Mouse (Mus musculus): ENCODE measurements around the gene Selenoh. TPM values are rescaled to one million over a fixed set of nuclear protein-coding genes. Genes with fewer than 3 reads are reported as not detected.
"Not testable (repeated sequence)": the region's sequence is repeated elsewhere in the genome, so short reads cannot be mapped to it uniquely, and the experiment has no call there.

The Selenoh gene
- polyA plus RNA-seq, 1 experiment from 2014 or later: 189 TPM

DNA sequence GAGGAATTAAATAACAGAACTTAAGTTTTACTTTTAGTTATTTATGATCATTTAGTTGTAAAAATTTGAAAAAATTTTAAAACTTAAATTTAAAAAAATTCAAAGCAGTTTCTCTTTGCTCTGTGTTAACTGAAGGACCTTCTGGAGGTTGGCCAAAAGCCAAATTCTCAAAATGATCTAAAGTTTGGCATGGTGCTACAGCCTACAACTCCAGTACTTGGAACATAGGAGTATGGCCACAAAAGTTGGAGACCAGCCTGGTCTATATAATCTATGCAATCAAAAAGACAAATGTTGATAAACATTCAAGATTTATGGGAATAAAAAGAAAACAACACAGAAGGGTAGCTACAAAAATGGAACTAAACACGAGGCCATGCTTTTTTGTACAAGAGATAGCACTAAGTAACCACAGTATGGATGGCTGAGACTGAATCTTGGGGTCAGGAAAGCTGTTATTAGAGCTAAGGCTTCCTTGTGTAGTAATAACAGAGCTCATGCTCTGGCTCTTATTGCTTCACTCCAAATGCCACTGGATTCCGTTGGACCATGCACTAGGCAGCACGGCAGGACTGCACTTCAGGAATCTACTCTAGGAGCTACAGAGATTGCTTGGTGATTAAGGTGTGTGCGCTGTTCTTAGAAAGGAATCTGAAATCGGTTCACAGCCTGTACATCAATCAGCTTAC lies 24.6 kb upstream of the Selenoh start:
- WGBS: 91% methylated on average over 5 of the region's 5 CpGs
- Histone ChIP-seq H3K4me1 (no peaks in the 10 kb centered on the region), H3K9me3 (replicated peaks) (no peaks in the 10 kb centered on the region), H3K36me3 (peaks cover 57% of the 10 kb centered on the region), H3K4me3 (replicated peaks) (no peak overlapping the region), H3K27ac (replicated peaks) (no peak overlapping the region), H3K4me2 (no peak overlapping the region), H3K27me3 (replicated peaks) (no peaks in the 10 kb centered on the region), H3K9ac (replicated peaks) (no peak overlapping the region)
- ATAC-seq (ENCODE audit: low FRiP score): no peak

DNA sequence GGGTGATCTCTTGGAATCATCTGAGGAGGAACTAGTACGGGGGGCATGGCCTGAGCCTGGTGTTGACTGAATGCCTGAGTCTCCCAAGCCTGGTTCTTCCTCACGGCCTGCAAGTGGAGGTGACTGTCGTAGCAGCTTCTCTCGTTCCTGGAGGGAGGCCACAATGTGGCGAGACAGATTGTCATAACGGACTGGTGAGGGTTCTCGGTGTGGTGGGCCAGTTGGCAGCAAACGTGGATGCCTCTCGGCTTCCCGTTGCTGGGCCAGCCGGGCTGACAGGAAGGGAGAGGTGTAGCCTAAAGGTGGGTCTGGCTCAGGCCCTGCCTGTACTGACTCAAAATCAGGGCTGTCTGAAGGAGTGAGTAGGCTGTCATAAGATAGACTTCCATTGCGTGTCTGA lies 19.5 kb upstream of the Selenoh start:
- Histone ChIP-seq H3K27me3 (replicated peaks) (no peaks in the 10 kb centered on the region), H3K4me1 (no peaks in the 10 kb centered on the region), H3K9ac (replicated peaks) (no peak overlapping the region), H3K9me3 (replicated peaks) (no peaks in the 10 kb centered on the region), H3K4me3 (replicated peaks) (no peak overlapping the region), H3K27ac (replicated peaks) (no peak overlapping the region), H3K4me2 (no peak overlapping the region), H3K36me3 (peaks cover 86% of the 10 kb centered on the region)
- WGBS: 94% methylated on average over 12 of the region's 12 CpGs
- ATAC-seq (ENCODE audit: low FRiP score): no peak

DNA sequence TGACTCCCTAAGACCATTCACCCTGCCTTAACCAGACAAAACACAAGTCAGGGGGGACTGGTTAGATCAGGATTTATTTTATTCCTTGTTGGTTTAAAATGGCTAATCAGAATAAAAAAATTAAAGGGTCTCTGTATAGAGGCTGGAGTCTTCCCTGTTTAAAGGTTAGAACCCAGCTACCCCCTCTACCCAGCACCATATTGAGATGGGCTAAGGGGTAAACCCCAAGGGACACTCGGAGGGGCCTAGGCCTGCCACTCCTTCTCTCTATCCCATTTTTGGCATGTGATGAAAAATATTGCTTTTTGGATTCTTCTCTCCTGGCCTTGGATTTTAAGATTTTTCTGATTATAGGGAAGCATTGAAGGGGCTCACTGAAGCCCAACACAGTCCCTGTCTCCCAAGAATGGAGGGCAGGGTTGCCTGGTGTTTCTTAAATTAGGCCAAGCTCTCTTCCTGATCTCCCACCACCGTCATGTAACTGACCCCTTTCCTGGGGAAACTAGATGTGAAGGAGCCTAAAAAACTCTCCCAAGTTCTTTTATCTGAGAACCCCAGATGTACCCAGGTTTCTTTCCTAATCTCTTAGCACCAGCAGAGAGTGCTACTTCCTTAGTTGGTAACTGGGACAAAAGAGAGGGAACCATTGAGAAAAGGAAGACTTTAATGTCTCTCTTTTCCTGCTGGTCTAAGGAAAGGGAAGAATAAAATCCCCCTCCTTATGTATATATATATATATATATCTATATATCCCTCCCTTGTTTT lies 17.7 kb upstream of the Selenoh start:
- no peak for ATAC-seq (ENCODE audit: low FRiP score)
- Histone ChIP-seq H3K27me3 (replicated peaks) (no peaks in the 10 kb centered on the region), H3K9me3 (replicated peaks) (no peaks in the 10 kb centered on the region), H3K4me2 (no peak overlapping the region), H3K36me3 (peaks cover 76% of the 10 kb centered on the region), H3K9ac (replicated peaks) (no peak overlapping the region), H3K27ac (replicated peaks) (no peak overlapping the region), H3K4me1 (no peaks in the 10 kb centered on the region), H3K4me3 (replicated peaks) (no peak overlapping the region)
- WGBS: 87% methylated on average over 2 of the region's 2 CpGs

DNA sequence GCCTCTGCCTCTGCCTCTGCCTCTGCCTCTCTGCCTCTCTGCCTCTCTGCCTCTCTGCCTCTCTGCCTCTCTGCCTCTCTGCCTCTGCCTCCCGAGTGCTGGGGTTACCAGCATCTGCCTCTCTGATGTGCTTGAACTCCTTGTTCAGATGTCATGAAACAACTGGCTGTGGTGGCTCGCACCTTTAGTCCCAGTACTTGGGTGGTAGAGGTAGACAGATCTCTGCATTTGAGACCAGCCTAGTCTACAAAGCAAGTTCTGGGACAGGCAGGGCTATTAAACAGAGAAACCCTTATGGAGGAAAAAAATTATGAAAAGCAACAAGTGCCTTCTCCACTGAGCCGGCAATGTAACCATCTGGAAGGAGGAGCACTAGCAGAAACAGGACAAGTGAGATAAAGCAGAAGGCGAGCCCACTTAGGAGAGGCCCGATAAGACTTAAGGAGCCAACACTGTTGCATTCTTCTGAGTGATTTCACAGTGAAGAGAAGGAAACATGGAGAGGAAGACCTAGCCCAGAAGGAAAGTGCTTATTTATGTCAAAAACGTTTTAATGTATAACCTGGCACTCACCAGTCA lies 12.1 kb upstream of the Selenoh start:
- Histone ChIP-seq H3K4me1 (peaks cover 12% of the 10 kb centered on the region), H3K27ac (replicated peaks) (no peak overlapping the region), H3K4me2 (no peak overlapping the region), H3K9ac (replicated peaks) (no peak overlapping the region), H3K27me3 (replicated peaks) (no peaks in the 10 kb centered on the region), H3K4me3 (replicated peaks) (no peak overlapping the region), H3K9me3 (replicated peaks) (no peaks in the 10 kb centered on the region), H3K36me3 (peaks cover 32% of the 10 kb centered on the region)
- no peak for ATAC-seq (ENCODE audit: low FRiP score)
- WGBS: 86% methylated on average over 6 of the region's 6 CpGs

DNA sequence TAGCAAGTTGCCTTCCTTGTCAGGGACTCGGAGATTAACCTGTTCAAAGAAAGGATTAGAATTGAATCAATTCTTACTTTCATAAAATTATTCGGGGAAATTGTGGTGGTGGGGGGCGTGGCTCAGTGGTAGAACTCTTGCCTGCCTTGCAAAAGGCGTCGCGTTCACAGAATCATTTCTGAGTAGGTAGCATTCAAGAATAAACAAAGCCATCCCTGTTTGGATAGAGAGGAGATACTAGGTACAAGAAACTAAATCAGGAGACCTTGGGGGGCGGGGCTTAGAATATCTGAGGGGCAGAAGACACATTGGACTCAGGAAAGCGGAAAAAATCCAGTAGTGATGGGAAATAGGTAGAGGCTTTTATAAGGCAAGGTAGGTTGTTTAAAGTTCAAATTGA lies 8.4 kb upstream of the Selenoh start, which contains the start of gene Tmx2:
Tmx2 (minus strand) TSS at position 125 of the 400 bp plus-strand sequence.
- H3K27ac ChIP-seq (replicated peaks): peak within 1 kb of the TSS; percentile 87
- H3K27me3 ChIP-seq (replicated peaks): no peaks in the 10 kb centered on the region
- no peaks in the 10 kb centered on the region for H3K9me3 ChIP-seq (replicated peaks)
- peak within 1 kb of the TSS; percentile 77 for H3K4me3 ChIP-seq (replicated peaks)
- peak within 1 kb of the TSS; percentile 71 for H3K9ac ChIP-seq (replicated peaks)
- peaks cover 31% of the 10 kb centered on the region for H3K4me1 ChIP-seq
- no peak for ATAC-seq (ENCODE audit: low FRiP score)
- peak within 1 kb of the TSS; percentile 76 for H3K4me2 ChIP-seq
- WGBS: 19% methylated on average over 8 of the region's 8 CpGs
- H3K36me3 ChIP-seq: peaks cover 28% of the 10 kb centered on the region

DNA sequence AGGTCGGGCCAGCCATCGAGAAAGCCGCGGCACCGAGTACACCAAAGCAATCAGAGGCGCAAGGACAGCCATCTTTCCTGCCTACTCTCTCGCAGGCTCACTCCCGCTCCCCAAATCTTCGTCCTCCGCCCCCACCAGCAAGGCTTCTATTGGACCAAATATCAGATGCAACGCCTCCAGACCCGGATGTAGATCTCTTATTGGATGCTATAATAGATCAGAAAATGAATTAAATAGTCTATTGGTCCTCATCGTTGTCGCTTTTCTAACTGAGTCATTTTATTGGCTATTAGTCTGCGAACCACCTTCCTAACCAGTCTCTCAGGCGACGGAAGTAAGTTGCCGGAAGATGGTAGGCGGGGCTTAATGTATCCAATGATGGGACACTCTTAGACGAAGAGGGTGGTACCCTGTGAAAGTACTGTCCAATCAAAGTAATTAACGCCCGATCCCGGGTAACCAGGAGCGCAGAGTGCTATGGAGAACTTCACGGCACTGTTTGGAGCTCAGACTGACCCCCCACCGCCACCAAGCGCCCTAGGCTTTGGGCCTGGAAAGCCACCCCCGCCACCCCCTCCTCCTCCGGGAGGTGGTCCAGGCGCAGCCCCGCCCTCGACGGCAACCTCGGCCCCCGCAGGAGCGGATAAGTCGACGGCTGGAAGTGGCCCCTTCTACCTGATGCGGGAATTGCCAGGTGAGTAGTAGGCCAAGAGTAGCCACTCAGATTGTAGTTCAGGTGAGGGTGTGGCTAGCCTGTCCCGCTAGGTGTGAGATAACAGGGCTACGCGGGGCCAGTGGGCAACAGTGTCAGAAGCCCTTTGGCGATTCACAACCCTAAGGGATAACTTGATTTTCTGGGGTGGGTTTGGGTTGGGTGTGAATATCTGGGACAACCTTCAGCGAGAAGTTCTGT lies 7.7 kb upstream of the Selenoh start, which contains the start of the genes Gm28635 and Med19:
Gm28635 (minus strand) TSS at position 74 of the 913 bp plus-strand sequence.
Med19 (plus strand) TSS at position 435 of the 913 bp plus-strand sequence.
- Histone ChIP-seq H3K9ac (replicated peaks) (peak within 1 kb of the TSS; percentile 72), H3K4me2 (peak within 1 kb of the TSS; percentile 76), H3K4me1 (peaks cover 31% of the 10 kb centered on the region), H3K27ac (replicated peaks) (peak within 1 kb of the TSS; percentile 87), H3K27me3 (replicated peaks) (no peaks in the 10 kb centered on the region), H3K4me3 (replicated peaks) (peak within 1 kb of the TSS; percentile 77), H3K9me3 (replicated peaks) (no peaks in the 10 kb centered on the region), H3K36me3 (peaks cover 33% of the 10 kb centered on the region)
- ATAC-seq (ENCODE audit: low FRiP score): peak; percentile 99
- under 1% methylated on average over 44 of the region's 44 CpGs for WGBS

DNA sequence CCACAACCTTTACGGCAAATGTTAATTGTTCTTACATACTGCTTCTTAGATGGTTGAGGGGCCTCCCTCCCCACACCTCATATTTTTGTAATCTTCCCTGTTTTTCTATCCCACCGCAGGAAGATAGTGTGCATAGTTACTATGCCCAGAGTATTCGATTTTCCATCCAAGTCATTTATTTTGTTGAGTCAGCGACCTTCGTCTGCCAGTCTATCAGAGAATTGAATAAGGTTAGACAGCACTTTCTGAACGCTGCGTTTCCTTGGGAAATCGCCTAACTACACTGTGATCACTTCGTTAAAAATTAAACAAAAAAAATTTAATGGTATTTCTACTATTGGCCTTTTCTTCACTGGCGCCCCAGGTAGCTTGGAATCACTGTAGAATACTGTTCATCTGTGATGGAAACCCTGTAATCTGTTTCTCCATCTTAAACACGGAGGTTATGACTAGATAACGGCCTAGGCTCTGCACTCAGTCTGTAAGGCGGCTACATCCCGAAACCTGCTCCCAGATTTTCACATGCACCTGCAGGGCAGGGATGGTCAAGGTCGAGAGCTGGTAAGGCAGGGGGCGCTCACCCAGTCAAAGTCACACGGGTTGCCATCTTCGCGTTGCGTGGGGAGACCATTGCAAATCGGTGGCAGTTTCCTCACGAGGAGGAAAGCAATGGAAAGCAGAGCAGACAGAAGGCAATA lies 6.8 kb upstream of the Selenoh start:
- 9% methylated on average over 22 of the region's 22 CpGs for WGBS
- peak overlapping the region; percentile 77 for H3K4me3 ChIP-seq (replicated peaks)
- peak overlapping the region; percentile 72 for H3K9ac ChIP-seq (replicated peaks)
- H3K27ac ChIP-seq (replicated peaks): peak overlapping the region; percentile 87
- no peaks in the 10 kb centered on the region for H3K27me3 ChIP-seq (replicated peaks)
- H3K9me3 ChIP-seq (replicated peaks): no peaks in the 10 kb centered on the region
- peak; percentile 78 for ATAC-seq (ENCODE audit: low FRiP score)
- H3K4me2 ChIP-seq: peak overlapping the region; percentile 69
- H3K4me1 ChIP-seq: peaks cover 31% of the 10 kb centered on the region
- peaks cover 41% of the 10 kb centered on the region for H3K36me3 ChIP-seq

DNA sequence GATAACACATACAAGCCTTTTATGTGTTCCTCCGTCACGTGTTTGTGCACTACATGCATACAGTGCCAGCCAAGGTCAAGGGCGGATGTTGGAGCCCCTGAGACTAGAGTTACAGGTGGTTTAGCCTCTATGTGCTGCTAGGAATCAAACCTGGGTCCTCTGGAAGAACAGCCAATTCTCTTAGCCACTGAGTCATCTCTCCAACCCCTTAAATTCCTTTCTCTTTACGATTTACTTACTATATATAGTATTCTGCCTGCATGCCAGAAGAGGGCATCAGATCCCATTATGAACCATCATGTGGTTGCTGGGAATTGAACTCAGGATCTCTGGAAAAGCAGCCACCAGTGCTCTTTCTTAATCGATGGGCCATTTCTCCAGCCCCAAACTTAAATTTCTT lies 965 bp upstream of the Selenoh start:
- peak overlapping the region; percentile 71 for H3K4me2 ChIP-seq
- H3K4me1 ChIP-seq: peaks cover 30% of the 10 kb centered on the region
- H3K36me3 ChIP-seq: peaks cover 38% of the 10 kb centered on the region
- H3K27me3 ChIP-seq (replicated peaks); H3K9ac ChIP-seq (replicated peaks); H3K4me3 ChIP-seq (replicated peaks); H3K27ac ChIP-seq (replicated peaks); ATAC-seq (ENCODE audit: low FRiP score); H3K9me3 ChIP-seq (replicated peaks): not testable (repeated sequence)
- WGBS: 49% methylated on average over 4 of the region's 5 CpGs

DNA sequence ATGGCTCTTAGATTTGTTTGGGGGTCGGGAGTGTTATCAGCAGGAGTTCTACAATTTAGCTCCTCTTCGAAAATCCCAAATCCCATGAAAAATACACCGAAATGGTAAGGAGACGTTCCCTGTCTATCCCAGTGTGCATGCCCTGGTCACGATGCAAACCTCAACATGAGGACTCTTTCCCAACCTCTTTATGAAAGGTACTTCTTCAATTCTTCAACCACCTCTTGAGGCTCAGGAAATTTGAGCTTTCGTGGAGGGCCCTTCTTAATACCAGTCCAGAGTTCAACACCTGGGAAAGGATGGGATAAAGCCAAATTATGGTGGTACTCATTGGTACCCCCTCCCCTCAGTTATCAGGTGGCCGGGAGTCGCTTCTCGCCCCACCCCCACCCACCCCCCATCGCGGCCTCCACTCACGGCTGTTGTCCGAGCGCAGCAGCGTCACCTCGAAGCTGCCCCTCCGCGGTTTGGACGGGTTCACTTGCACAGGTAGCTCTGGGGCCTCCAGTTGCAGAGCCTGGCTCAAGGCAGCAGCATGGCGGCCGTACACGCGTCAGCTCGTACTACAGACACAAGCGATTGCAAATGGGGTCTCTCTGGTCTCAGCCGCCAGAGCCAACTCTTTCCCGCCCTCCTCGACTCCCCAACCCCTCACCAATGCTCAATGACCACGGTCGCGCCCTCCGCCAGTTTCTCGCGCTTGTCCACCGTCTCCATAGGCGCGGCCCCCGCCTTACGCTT lies 572 bp downstream of the Selenoh start:
- peaks cover 19% of the 10 kb centered on the region for H3K4me1 ChIP-seq
- peak overlapping the region; percentile 71 for H3K4me2 ChIP-seq
- ATAC-seq (ENCODE audit: low FRiP score): peak; percentile 81
- WGBS: 3% methylated on average over 35 of the region's 39 CpGs
- no peaks in the 10 kb centered on the region for H3K9me3 ChIP-seq (replicated peaks)
- peak overlapping the region; percentile 85 for H3K27ac ChIP-seq (replicated peaks)
- H3K4me3 ChIP-seq (replicated peaks): peak overlapping the region; percentile 60
- H3K27me3 ChIP-seq (replicated peaks): no peaks in the 10 kb centered on the region
- H3K36me3 ChIP-seq: peaks cover 23% of the 10 kb centered on the region
- H3K9ac ChIP-seq (replicated peaks): peak overlapping the region; percentile 62

DNA sequence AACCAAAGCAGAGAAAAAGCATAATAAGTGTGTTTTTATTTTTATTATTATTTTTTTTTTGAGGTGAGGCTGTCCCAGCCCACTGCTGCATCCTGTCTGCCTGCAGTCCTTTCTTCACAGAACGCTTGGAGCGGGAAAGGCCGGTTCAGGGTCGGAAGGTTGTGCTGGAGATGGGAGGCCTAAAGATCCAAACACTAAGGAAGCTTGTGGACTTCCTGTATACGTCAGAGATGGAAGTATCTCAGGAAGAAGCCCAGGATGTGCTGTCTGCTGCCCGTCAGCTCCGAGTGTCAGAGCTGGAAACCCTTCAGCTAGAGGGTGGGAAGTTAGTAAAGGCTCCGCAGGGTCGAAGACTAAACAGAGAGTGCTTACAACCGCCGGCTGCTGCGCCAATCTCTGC lies 4.5 kb downstream of the Selenoh start:
- Histone ChIP-seq H3K9me3 (replicated peaks) (no peaks in the 10 kb centered on the region), H3K4me3 (replicated peaks) (no peak overlapping the region), H3K4me2 (no peak overlapping the region), H3K27ac (replicated peaks) (no peak overlapping the region), H3K9ac (replicated peaks) (no peak overlapping the region), H3K27me3 (replicated peaks) (no peaks in the 10 kb centered on the region), H3K4me1 (peaks cover 15% of the 10 kb centered on the region), H3K36me3 (no peaks in the 10 kb centered on the region)
- WGBS: 76% methylated on average over 12 of the region's 12 CpGs
- ATAC-seq (ENCODE audit: low FRiP score): no peak
